Mouse (Mus musculus) urinary bladder, postnatal 14 days (tissue): ENCODE measurements at regions not wholly inside any gene's neighbourhood (a gene's known extent, or its start where the extent isn't known, plus 50 kb on each side); places are given as distances from the start of the nearest gene placed in this dataset.

Source experiments
- DNase-seq: peaks from one replicate; pipeline ENCODE4 v3.0.0; 2021; ENCODE audit warnings: low spot score

- no peak for DNase-seq
Observed at GRCm38 (mm10) chr5:64401737-64402136, 245.6 kb downstream of the Tbc1d1 start.

GRCm38 (mm10) chr5:64403077-64403981, 247.2 kb downstream of the Tbc1d1 start:
- no peak for DNase-seq

GRCm38 (mm10) chr5:64403982-64404345, 247.9 kb downstream of the Tbc1d1 start:
- DNase-seq: no peak

GRCm38 (mm10) chr5:64404512-64404911, 248.4 kb downstream of the Tbc1d1 start:
- DNase-seq: no peak

GRCm38 (mm10) chr5:64408938-64409337, 252.8 kb downstream of the Tbc1d1 start:
- no peak for DNase-seq

- DNase-seq: no peak
Observed at GRCm38 (mm10) chr5:64410621-64411020, 254.5 kb downstream of the Tbc1d1 start.

- DNase-seq: no peak
Observed at GRCm38 (mm10) chr5:64414519-64414918, 258.4 kb downstream of the Tbc1d1 start.

GRCm38 (mm10) chr5:64419395-64419794, 263.3 kb downstream of the Tbc1d1 start:
- DNase-seq: no peak

GRCm38 (mm10) chr5:64422787-64423587, 266.9 kb downstream of the Tbc1d1 start:
- DNase-seq: no peak

- no peak for DNase-seq
Observed at GRCm38 (mm10) chr5:64428822-64429221, 272.7 kb downstream of the Tbc1d1 start.

- DNase-seq: peak; percentile 73
Observed at GRCm38 (mm10) chr5:64430501-64430900, 274.4 kb downstream of the Tbc1d1 start.

- DNase-seq: peak; percentile 74
Observed at GRCm38 (mm10) chr5:64431624-64432023, 275.5 kb downstream of the Tbc1d1 start.

- no peak for DNase-seq
Observed at GRCm38 (mm10) chr5:64433786-64434185, 277.7 kb downstream of the Tbc1d1 start.

GRCm38 (mm10) chr5:64435491-64435890, 279.4 kb downstream of the Tbc1d1 start:
- DNase-seq: no peak

GRCm38 (mm10) chr5:64435958-64436357, 279.9 kb downstream of the Tbc1d1 start:
- DNase-seq: no peak

GRCm38 (mm10) chr5:64437720-64438119, 281.6 kb downstream of the Tbc1d1 start:
- no peak for DNase-seq

GRCm38 (mm10) chr5:64438446-64439134, 282.5 kb downstream of the Tbc1d1 start:
- no peak for DNase-seq

GRCm38 (mm10) chr5:64447847-64448246, 291.7 kb downstream of the Tbc1d1 start:
- no peak for DNase-seq

- no peak for DNase-seq
Observed at GRCm38 (mm10) chr5:64452668-64453334, 296.7 kb downstream of the Tbc1d1 start.

- no peak for DNase-seq
Observed at GRCm38 (mm10) chr5:64459807-64460206, 303.7 kb downstream of the Tbc1d1 start.

GRCm38 (mm10) chr5:64460891-64461290, 304.8 kb downstream of the Tbc1d1 start:
- DNase-seq: no peak

- no peak for DNase-seq
Observed at GRCm38 (mm10) chr5:64461592-64461991, 305.5 kb downstream of the Tbc1d1 start.
